8 mouse cellular contexts compared by ENCODE assay signal in the genomic region with DNA sequence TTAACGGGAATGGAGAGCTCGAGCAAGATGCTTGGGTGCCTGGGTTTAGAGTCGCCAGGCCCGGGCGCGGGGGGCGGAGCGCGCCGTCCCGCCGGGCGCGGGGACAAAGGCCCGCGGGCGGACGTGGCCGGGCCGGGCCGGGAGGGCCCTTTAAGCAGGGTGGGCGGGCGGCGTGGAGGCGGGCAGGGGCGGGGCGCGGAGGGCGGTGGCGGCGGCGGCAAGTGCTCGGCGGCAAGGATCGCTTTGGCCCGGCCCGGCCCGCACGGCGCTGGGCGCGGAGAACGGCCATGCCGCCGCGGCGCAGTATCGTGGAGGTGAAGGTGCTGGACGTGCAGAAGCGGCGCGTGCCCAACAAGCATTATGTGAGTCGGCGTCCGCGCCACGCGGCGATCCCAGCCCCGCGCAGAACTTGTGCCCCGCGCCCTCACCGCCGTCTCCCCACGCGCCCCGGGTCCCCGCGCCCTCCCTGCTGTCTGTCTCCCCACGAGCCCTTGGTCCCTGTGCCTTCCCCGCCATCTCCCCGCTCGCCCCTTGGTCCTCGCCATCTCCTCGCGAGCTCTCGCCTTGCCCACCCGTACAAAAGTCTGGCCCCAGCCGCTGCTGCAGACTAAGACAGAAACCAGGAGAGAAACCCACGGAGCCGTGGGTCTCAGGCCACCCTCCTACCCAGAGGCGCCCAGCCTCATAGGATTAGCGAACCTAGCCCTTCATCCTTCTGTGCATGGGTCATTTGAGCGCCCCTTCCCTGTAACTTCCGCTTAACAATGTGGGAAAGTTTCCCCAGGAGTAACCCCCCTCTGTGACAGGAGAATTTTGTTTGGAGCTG. TPM values are rescaled to one million over a fixed set of nuclear protein-coding genes. Genes with fewer than 3 reads are reported as not detected.
DNase-seq lines count a peak whose midpoint lies in the region; ATAC-seq and TF ChIP-seq lines count a peak whose summit lies in the region.

Sh3pxd2b (plus strand) TSS at position 214 of the 826 bp plus-strand sequence.

- DNase-seq in thymus, adult 2 months = no peak
- DNase-seq in thymus, adult 18-20 months = no peak
- DNase-seq in cerebellum, adult 9-11 months = peak; percentile 30
- DNase-seq in gastrocnemius, postnatal 14 days = peak; percentile 83
- peak; percentile 73 for DNase-seq in liver
- peak; percentile 79 for DNase-seq in yolk sac, embryonic 10.5 days (ENCODE audit: low spot score)

- H3K9ac ChIP-seq in intestine, postnatal 0 days (ENCODE audit: low read depth, low read length) = peak within 1 kb of the TSS; percentile 67
- peak within 1 kb of the TSS; percentile 91 for H3K9ac ChIP-seq in midbrain, embryonic 16.5 days (ENCODE audit: low read depth, low read length)

- H3K4me2 ChIP-seq in intestine, postnatal 0 days (replicated peaks; ENCODE audit: low read depth) = peak within 1 kb of the TSS; percentile 96
- peak within 1 kb of the TSS; percentile 72 for H3K4me2 ChIP-seq in midbrain, embryonic 16.5 days (ENCODE audit: low read length)

- no peaks in the 10 kb centered on the region for H3K36me3 ChIP-seq in thymus, adult 2 months (ENCODE audit: control insufficient read depth, insufficient read depth, low read length)
- 0 out of 2 replicates have a peak, but pooled peaks cover 2% of the 10 kb centered on the region for H3K36me3 ChIP-seq in intestine, postnatal 0 days (ENCODE audit: control insufficient read depth, insufficient read depth)
- H3K36me3 ChIP-seq in midbrain, embryonic 16.5 days (ENCODE audit: control insufficient read depth, insufficient read depth, low read length) = no peaks in the 10 kb centered on the region

- 0 out of 2 replicates have a peak, but pooled peaks cover 4% of the 10 kb centered on the region for H3K4me1 ChIP-seq in thymus, adult 2 months (replicated peaks; ENCODE audit: control insufficient read depth, insufficient read depth, low read length)
- peaks cover 3% of the 10 kb centered on the region; the same call in 1 of the 2 replicates for H3K4me1 ChIP-seq in intestine, postnatal 0 days (replicated peaks; ENCODE audit: control insufficient read depth, insufficient read depth, low read length)
- H3K4me1 ChIP-seq in midbrain, embryonic 16.5 days (ENCODE audit: control insufficient read depth, insufficient read depth, low read length) = peaks cover 29% of the 10 kb centered on the region

- H3K27me3 ChIP-seq in thymus, adult 2 months (ENCODE audit: control insufficient read depth, insufficient read depth, low read length) = peaks cover 4% of the 10 kb centered on the region; the same call in 1 of the 2 replicates
- no peaks in the 10 kb centered on the region for H3K27me3 ChIP-seq in intestine, postnatal 0 days (replicated peaks; ENCODE audit: control insufficient read depth, insufficient read depth, low read length)
- H3K27me3 ChIP-seq in midbrain, embryonic 16.5 days (ENCODE audit: control insufficient read depth, insufficient read depth, low read depth, low read length) = no peaks in the 10 kb centered on the region

- H3K9me3 ChIP-seq in intestine, postnatal 0 days (ENCODE audit: control insufficient read depth) = no peaks in the 10 kb centered on the region
- no peaks in the 10 kb centered on the region for H3K9me3 ChIP-seq in midbrain, embryonic 16.5 days (replicated peaks; ENCODE audit: control insufficient read depth, low read length, poor library complexity, severe bottlenecking)

- ATAC-seq in intestine, postnatal 0 days = peak; percentile 57
- ATAC-seq in midbrain, embryonic 16.5 days = peak; percentile 84

- TF ChIP-seq CTCF in thymus, adult 2 months (IDR thresholded peaks at IDR 0.05; ENCODE audit: borderline replicate concordance, control insufficient read depth, extremely low read depth, insufficient read depth, low read length, poor library complexity) = no peak
- TF ChIP-seq CTCF in intestine, postnatal 0 days (IDR thresholded peaks at IDR 0.05; ENCODE audit: low read depth) = no peak

- intact Hi-C loops in gastrocnemius, postnatal 14 days (cut with DNase I; ENCODE audit: low total_unique reads) = loop anchor here (5.0 to 10.0 kb wide), 2 partner anchors 49 to 97 kb away; no protein-coding TSS in a partner anchor

- WGBS in thymus, adult 2 months = 6% methylated on average over 81 of the region's 86 CpGs
- under 1% methylated on average over 66 of the region's 86 CpGs for WGBS in intestine, postnatal 0 days
- WGBS in midbrain, embryonic 16.5 days = under 1% methylated on average over 63 of the region's 86 CpGs

- H3K4me3 ChIP-seq in thymus, adult 2 months (ENCODE audit: control insufficient read depth, insufficient read depth, low read length) = peak within 1 kb of the TSS; percentile 31
- H3K4me3 ChIP-seq in intestine, postnatal 0 days (ENCODE audit: low read depth, low read length) = peak within 1 kb of the TSS; percentile 73
- peak within 1 kb of the TSS; percentile 72 for H3K4me3 ChIP-seq in midbrain, embryonic 16.5 days (ENCODE audit: low read depth, low read length)

- H3K27ac ChIP-seq in thymus, adult 2 months (ENCODE audit: control insufficient read depth, insufficient read depth, low read length) = no peak within 1 kb of the TSS; the same call in 1 of the 2 replicates
- 0 out of 2 replicates have a peak within 1 kb of the TSS, but pooled peaks have one; percentile 21 for H3K27ac ChIP-seq in intestine, postnatal 0 days (ENCODE audit: low read depth, low read length)
- H3K27ac ChIP-seq in midbrain, embryonic 16.5 days (ENCODE audit: low read length) = peak within 1 kb of the TSS; percentile 83

- TF ChIP-seq POLR2A in thymus, adult 2 months (IDR thresholded peaks at IDR 0.05; ENCODE audit: control insufficient read depth, extremely low read depth, insufficient read depth, low read length, poor library complexity) = no peak

RNA-seq across cellular contexts. Expression of gene Sh3pxd2b, which starts in this region (rescaled TPM):
- polyA plus RNA-seq in thymus, adult 2 months (2012; rRNA removed) = 6.8 and 7.5 TPM in 2 replicates
- total RNA-seq in gastrocnemius, postnatal 14 days (2021) = 10 to 100 TPM; 15.1 to 16.8 TPM
- 3.2 TPM in 2 replicates for polyA plus RNA-seq in intestine, postnatal 0 days (2015; fragmentation: Nextera tagmentation; extraction: Ambion mirVana)
- polyA plus RNA-seq in midbrain, embryonic 16.5 days (2015; fragmentation: Nextera tagmentation; extraction: Ambion mirVana) = 21.6 and 23.4 TPM in 2 replicates

Comparison
In these comparisons a context has a peak if more than half of its experiments do, and no peak if none do; other contexts are left out.
1. DNase-seq: peak in cerebellum, adult 9-11 months (single experiment), gastrocnemius, postnatal 14 days (single experiment), liver (single experiment) and yolk sac, embryonic 10.5 days (single experiment); none in thymus, adult 2 months (single experiment) and thymus, adult 18-20 months (0 of 2).
2. Peak in every context shown above with its lines, with median percentiles within 50 percentile points of each other: H3K4me3 ChIP-seq.